Mouse (Mus musculus): Measurements from ENCODE around the gene Fut9.

Fut9 gene

GRCm38 (mm10) chr4:25641993-25642392 is 158.1 kb downstream of the Fut9 start:
- no peak for DNase-seq

GRCm38 (mm10) chr4:25633262-25633661 is 166.8 kb downstream of the Fut9 start:
- no peak for DNase-seq

GRCm38 (mm10) chr4:25628113-25628512 is 171.9 kb downstream of the Fut9 start:
- DNase-seq, result no peak

GRCm38 (mm10) chr4:25627467-25627866 is 172.6 kb downstream of the Fut9 start:
- no peak for DNase-seq

GRCm38 (mm10) chr4:25627039-25627438 is 173.0 kb downstream of the Fut9 start:
- no peak for DNase-seq

- no peak for DNase-seq
Observed at GRCm38 (mm10) chr4:25623176-25623575, 176.9 kb downstream of the Fut9 start.

GRCm38 (mm10) chr4:25617301-25617700 is 182.7 kb downstream of the Fut9 start:
- no peak for DNase-seq

- no peak for DNase-seq
Observed at GRCm38 (mm10) chr4:25613426-25613825, 186.6 kb downstream of the Fut9 start.

- no peak for DNase-seq
Observed at GRCm38 (mm10) chr4:25610481-25610880, 189.6 kb downstream of the Fut9 start.

- no peak for DNase-seq
Observed at GRCm38 (mm10) chr4:25593218-25593617, 206.8 kb downstream of the Fut9 start.

Measured in lung, adult 18-20 months (tissue).